In genomic region chr14:25068430-25068829, GRCm38 (mm10) we compare ENCODE assay signal across 9 mouse cellular contexts.
A peak's percentile ranks its signal among the peaks of the same experiment; 100 is the strongest.
DNase-seq lines count a peak whose midpoint lies in the region; ATAC-seq and TF ChIP-seq lines count a peak whose summit lies in the region.
"Had no signal": no experiment of that assay in that cellular context is flagged by ENCODE, and none has a peak within 500 bp of the region (broad histone marks: within the 10 kb centered on the region; RNA-seq: fewer than 3 reads in every experiment).

No protein-coding gene starts in this region.

- H3K27me3 ChIP-seq in heart, embryonic 11.5 days (ENCODE audit: control insufficient read depth, insufficient read depth, low read length): no peaks in the 10 kb centered on the region
- H3K27me3 ChIP-seq in heart, embryonic 10.5 days (ENCODE audit: insufficient read depth, poor library complexity, severe bottlenecking): 0 out of 2 replicates have a peak, but pooled peaks cover 6% of the 10 kb centered on the region
- H3K27me3 ChIP-seq in kidney, adult 2 months (replicated peaks; ENCODE audit: control insufficient read depth, insufficient read depth, low read length): no peaks in the 10 kb centered on the region

- no peaks in the 10 kb centered on the region for H3K36me3 ChIP-seq in heart, embryonic 11.5 days (ENCODE audit: control insufficient read depth, insufficient read depth, low read length)
- no peaks in the 10 kb centered on the region for H3K36me3 ChIP-seq in heart, embryonic 10.5 days
- no peaks in the 10 kb centered on the region for H3K36me3 ChIP-seq in kidney, adult 2 months (ENCODE audit: control insufficient read depth, insufficient read depth, low read length)

- no peak overlapping the region for H3K4me2 ChIP-seq in heart, embryonic 11.5 days

- DNase-seq in heart, embryonic 10.5 days (ENCODE audit: low spot score): no peak
- DNase-seq in adrenal gland, postnatal 10 days: peak; percentile 78
- peak; percentile 46 for DNase-seq in kidney, adult 2 months
- peak; percentile 64 for DNase-seq in lung, postnatal 14 days
- DNase-seq in thymus, adult 18-20 months: no peak
- DNase-seq in layer of hippocampus, adult 9-11 months: no peak

- H3K9me3 ChIP-seq in heart, embryonic 11.5 days (replicated peaks; ENCODE audit: control insufficient read depth, low read length): no peaks in the 10 kb centered on the region
- no peaks in the 10 kb centered on the region for H3K9me3 ChIP-seq in heart, embryonic 10.5 days
- H3K9me3 ChIP-seq: megakaryocyte, embryonic 14.5 days had no signal

- WGBS in heart, embryonic 11.5 days (ENCODE audit: insufficient replicate concordance): 34% methylated on average over 8 of the region's 8 CpGs
- 53% methylated on average over 8 of the region's 8 CpGs for WGBS in heart, embryonic 10.5 days
- WGBS in kidney, adult 2 months: 30% methylated on average over 8 of the region's 8 CpGs

- ATAC-seq in heart, embryonic 11.5 days (replicated peaks; ENCODE audit: insufficient number of reproducible peaks, low FRiP score, low TSS enrichment): peak; percentile 49
- ATAC-seq in activated CD4-positive, CD25-positive, alpha-beta regulatory T cell, adult 4 months: no peak

- H3K4me3 ChIP-seq in heart, embryonic 11.5 days (ENCODE audit: low read depth, low read length): no peak overlapping the region
- no peak overlapping the region for H3K4me3 ChIP-seq in heart, embryonic 10.5 days
- H3K4me3 ChIP-seq in kidney, adult 2 months (ENCODE audit: insufficient read depth, low read depth, low read length): no peak overlapping the region
- H3K4me3 ChIP-seq: megakaryocyte, embryonic 14.5 days had no signal

- no peak overlapping the region for H3K27ac ChIP-seq in heart, embryonic 11.5 days (ENCODE audit: low read depth, low read length)
- H3K27ac ChIP-seq in heart, embryonic 10.5 days: no peak overlapping the region
- no peak overlapping the region for H3K27ac ChIP-seq in kidney, adult 2 months (ENCODE audit: insufficient read depth, low read depth, low read length)

- H3K9ac ChIP-seq in heart, embryonic 11.5 days (ENCODE audit: low read depth, low read length): no peak overlapping the region

- no peak for TF ChIP-seq CTCF in kidney, adult 2 months (conservative IDR thresholded peaks at IDR 0.05; ENCODE audit: insufficient read depth, insufficient read length, low read depth, low read length)

- TF ChIP-seq POLR2A in kidney, adult 2 months (IDR thresholded peaks at IDR 0.05; ENCODE audit: low read depth, low read length): no peak

- peaks cover 19% of the 10 kb centered on the region for H3K4me1 ChIP-seq in heart, embryonic 11.5 days (ENCODE audit: control insufficient read depth, insufficient read depth, low read length)
- peaks cover 57% of the 10 kb centered on the region for H3K4me1 ChIP-seq in heart, embryonic 10.5 days
- no peaks in the 10 kb centered on the region for H3K4me1 ChIP-seq in kidney, adult 2 months (ENCODE audit: control insufficient read depth, insufficient read depth, low read length)
- H3K4me1 ChIP-seq: megakaryocyte, embryonic 14.5 days had no signal

Comparison
In these comparisons a context has a peak if more than half of its experiments do, and no peak if none do; other contexts are left out.
1. DNase-seq: peak in adrenal gland, postnatal 10 days (single experiment), kidney, adult 2 months (single experiment) and lung, postnatal 14 days (single experiment); none in heart, embryonic 10.5 days (single experiment), thymus, adult 18-20 months (0 of 2) and layer of hippocampus, adult 9-11 months (single experiment).